Mouse (Mus musculus) liver, postnatal 0 days (tissue): Measurements from ENCODE around the gene Sptbn4.

Experiments used
- CTCF ChIP-seq: sonication (generic); IDR thresholded peaks from 2 replicates; pipeline ENCODE4 v1.5.1; 2016; ENCODE audit warnings: antibody characterized with exemption, low read depth
- EP300 ChIP-seq: IDR thresholded peaks from 2 replicates; pipeline ENCODE4 v1.6.1; 2016; ENCODE audit warnings: antibody characterized with exemption, low read depth, mild to moderate bottlenecking

DNA sequence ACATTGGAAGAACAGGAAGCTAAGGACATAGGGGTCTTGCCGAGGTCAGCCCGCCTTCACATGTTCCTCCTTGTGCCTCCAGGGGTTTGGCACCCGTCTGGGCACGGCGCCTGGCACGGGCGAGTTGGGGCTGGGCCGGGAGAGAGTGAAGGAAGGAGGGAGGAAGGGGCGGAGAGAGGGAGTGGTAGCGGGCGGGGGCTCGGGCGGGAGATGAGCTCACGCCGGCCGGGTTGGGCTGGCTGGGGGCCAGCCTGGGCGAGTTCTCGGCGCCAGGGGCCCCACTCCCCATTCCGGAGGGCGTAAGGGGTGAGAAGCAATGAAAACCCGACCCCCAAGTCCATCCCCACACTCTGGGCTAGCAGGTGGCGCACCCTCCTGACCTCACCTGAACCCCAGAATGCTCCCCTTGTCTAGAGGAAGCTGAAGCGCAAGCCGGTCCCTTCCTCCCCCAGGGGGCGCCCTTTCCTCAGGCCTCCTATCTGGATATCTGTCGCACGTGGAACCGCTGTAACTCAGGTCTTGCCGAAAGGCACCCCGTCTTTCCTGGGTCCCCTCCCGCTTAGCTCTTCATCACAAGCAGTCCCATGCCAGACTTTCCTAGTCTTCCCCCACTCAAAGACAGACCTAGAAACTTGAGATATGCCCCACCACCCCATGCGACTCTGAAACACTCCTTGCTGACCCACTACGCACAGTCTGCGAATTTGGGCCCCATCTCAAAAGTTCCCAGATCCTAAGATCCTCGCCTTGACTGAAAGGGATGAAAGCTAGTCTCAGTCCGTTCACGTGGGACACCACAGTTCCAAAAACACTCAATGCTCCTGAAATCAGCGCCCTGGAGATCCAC is 114.9 kb downstream of the Sptbn4 start:
- TF ChIP-seq CTCF: peak; percentile 88
- TF ChIP-seq EP300: no peak
